Mouse (Mus musculus) kidney, embryonic 15.5 days (tissue): ENCODE measurements at regions not wholly inside any gene's neighbourhood (a gene's known extent, or its start where the extent isn't known, plus 50 kb on each side); places are given as distances from the start of the nearest gene placed in this dataset.

ENCODE experiments used
- ATAC-seq: fragments of 200-750 bp; cut with Nextera tagmentation; replicated peaks from 2 replicates; pipeline ENCODE4 v1.8.0; 2017; ENCODE audit warnings: moderate TSS enrichment; ENCODE audit not compliant: low FRiP score
- H3K27ac ChIP-seq: fragments of 300-500 bp; sonication (generic); 2 replicates; pipeline ENCODE4 v1.5.1; 2015; ENCODE audit warnings: mild to moderate bottlenecking, inconsistent platforms
- H3K27me3 ChIP-seq: fragments of 300-500 bp; sonication (generic); 2 replicates; pipeline ENCODE4 v1.6.1; 2015; ENCODE audit warnings: inconsistent platforms
- H3K36me3 ChIP-seq: fragments of 300-500 bp; sonication (generic); 2 replicates; pipeline ENCODE4 v1.6.1; 2015; ENCODE audit warnings: inconsistent platforms
- H3K4me1 ChIP-seq: fragments of 300-500 bp; sonication (generic); 2 replicates; pipeline ENCODE4 v1.6.1; 2015; ENCODE audit warnings: inconsistent platforms
- H3K4me2 ChIP-seq: fragments of 300-500 bp; sonication (generic); 2 replicates; pipeline ENCODE4 v1.6.1; 2015; ENCODE audit warnings: moderate library complexity, mild to moderate bottlenecking, inconsistent platforms
- H3K4me3 ChIP-seq: fragments of 300-500 bp; sonication (generic); replicated peaks from 2 replicates; pipeline ENCODE4 v1.5.1; 2015; ENCODE audit warnings: mild to moderate bottlenecking, inconsistent platforms
- H3K9ac ChIP-seq: fragments of 300-500 bp; sonication (generic); 2 replicates; pipeline ENCODE4 v1.6.1; 2015; ENCODE audit warnings: mild to moderate bottlenecking, inconsistent platforms
- H3K9me3 ChIP-seq: fragments of 300-500 bp; sonication (generic); replicated peaks from 2 replicates; pipeline ENCODE4 v1.6.1; 2016; ENCODE audit warnings: inconsistent platforms
- WGBS: fragments of 180-500 bp; shearing (Covaris S2); methylation state at CpG from one replicate; pipeline ENCODE4 v1.1.7; 2015; ENCODE audit warnings: mixed read lengths; 5-methylcytosine and 5-hydroxymethylcytosine counted together

DNA sequence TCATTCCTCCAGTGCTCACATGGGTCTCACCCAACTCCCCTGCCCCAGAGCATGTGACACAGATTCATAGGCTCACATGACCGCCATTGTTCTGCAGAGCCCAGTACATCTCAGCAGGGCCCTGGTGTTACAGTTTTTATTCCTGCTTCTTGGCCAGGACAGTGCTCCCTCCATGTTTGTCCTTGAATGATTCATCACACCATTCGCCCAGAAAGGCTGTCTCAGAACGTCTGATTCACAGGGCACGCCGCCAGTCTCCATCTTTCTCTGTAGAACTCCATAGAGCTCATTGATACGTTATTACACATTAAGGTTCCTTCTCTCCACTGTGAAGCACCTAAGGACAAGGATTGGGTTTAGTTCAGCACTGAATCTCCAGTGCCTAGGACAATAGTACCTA, 79.9 kb upstream of the Otud4 start:
- WGBS, result 90% methylated on average over 6 of the region's 6 CpGs
- ATAC-seq, result no peak
- no peaks in the 10 kb centered on the region for H3K27me3 ChIP-seq
- H3K4me1 ChIP-seq, result 0 out of 2 replicates have a peak, but pooled peaks cover 7% of the 10 kb centered on the region
- no peaks in the 10 kb centered on the region for H3K9me3 ChIP-seq
- no peaks in the 10 kb centered on the region for H3K36me3 ChIP-seq
- no peak overlapping the region for H3K27ac ChIP-seq
- no peak overlapping the region for H3K9ac ChIP-seq
- H3K4me2 ChIP-seq, result no peak overlapping the region
- H3K4me3 ChIP-seq, result no peak overlapping the region

DNA sequence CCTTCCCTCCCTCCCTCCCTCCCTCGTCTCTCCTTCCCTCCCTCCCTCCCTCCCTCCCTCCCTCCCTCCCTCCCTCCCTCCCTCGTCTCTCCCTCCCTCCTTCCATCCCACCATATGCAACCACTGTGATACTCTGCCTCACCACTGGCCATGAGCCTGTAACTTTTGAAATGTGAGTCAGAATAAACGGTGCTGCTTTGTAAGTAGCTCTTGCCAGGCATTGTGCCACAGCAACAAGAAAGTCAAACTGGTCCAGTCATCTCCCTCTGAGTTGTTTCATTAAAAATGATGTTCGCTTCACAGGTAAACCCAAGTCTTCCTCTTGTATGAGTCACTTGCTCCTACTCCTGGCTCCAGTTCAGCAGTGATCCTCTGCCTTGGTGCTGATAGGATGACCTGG, 85.1 kb upstream of the Otud4 start:
- Histone ChIP-seq H3K9me3 (no peaks in the 10 kb centered on the region), H3K27ac (no peak overlapping the region), H3K4me3 (no peak overlapping the region), H3K36me3 (no peaks in the 10 kb centered on the region), H3K4me1 (no peaks in the 10 kb centered on the region), H3K27me3 (no peaks in the 10 kb centered on the region), H3K9ac (no peak overlapping the region), H3K4me2 (no peak overlapping the region)
- WGBS, result 90% methylated on average over 2 of the region's 4 CpGs
- no peak for ATAC-seq

DNA sequence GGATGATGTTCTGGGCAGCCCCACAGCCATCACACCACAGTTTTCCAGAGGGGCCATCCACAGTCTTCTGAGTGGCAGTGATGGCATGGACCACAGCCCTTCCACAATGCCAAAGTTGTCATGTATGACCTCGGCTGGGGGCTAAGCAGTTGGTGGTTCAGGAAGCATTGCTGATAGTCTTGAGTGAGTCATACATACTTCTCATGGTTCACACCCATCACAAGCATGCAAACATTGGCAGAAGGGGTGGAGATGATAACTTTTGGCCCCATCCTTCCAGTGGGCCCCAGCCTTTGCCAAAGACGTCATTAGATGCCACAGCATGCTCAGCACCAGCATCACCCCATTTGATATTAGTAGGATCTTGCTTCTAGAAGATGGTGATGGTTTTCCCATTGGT, 89.3 kb upstream of the Otud4 start:
- Histone ChIP-seq H3K27me3 (no peaks in the 10 kb centered on the region), H3K27ac (no peak overlapping the region), H3K4me3 (no peak overlapping the region), H3K36me3 (no peaks in the 10 kb centered on the region), H3K9me3 (no peaks in the 10 kb centered on the region), H3K9ac (no peak overlapping the region), H3K4me2 (no peak overlapping the region), H3K4me1 (no peaks in the 10 kb centered on the region)
- no peak for ATAC-seq
- WGBS, result 92% methylated on average over 2 of the region's 2 CpGs

DNA sequence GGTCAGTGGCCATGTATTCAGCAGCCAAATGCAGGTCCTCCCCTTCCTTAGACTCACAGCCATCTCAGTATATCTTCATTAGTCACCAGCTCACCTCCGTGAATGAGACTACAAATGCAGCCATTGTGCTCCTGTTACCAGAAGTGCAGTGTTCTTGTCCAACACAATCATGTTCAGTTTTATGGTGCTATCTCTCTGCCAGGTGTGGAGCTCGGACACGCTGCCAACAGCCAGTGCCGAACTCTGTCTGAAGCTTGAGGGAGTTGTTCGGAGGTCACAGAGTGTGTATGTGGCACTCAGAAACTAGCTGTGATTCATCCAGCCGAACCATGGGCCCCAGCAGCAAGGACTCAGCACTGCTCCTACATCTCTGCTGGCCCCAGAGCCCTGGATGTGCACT, 91.3 kb upstream of the Otud4 start:
- Histone ChIP-seq H3K27ac (no peak overlapping the region), H3K9me3 (no peaks in the 10 kb centered on the region), H3K36me3 (no peaks in the 10 kb centered on the region), H3K4me1 (no peaks in the 10 kb centered on the region), H3K4me3 (no peak overlapping the region), H3K27me3 (no peaks in the 10 kb centered on the region), H3K4me2 (no peak overlapping the region), H3K9ac (no peak overlapping the region)
- WGBS, result 76% methylated on average over 6 of the region's 6 CpGs
- no peak for ATAC-seq

DNA sequence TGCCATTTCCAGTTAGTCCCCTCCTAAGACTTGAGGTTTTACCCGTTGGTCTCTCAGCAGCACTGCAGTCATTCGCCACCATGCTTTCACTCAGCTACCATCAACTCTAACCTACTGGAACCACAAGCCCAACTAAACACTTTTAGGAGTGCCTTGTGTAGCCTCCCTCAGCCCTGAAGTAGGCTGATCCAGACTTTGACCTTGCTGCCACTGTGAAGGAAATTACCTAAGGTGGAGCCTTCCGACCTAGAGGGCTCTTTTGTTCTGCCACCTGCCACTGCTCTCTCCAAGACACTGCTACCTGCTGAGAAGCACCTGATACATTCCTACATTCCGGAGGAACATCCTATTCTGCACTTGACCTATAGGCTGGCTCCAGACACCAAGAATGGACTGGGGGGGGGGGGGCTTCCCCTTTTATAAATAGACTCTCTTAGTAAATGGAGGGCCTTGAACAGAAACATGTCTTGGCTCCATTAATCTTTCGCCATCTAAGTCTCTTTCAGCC, 93.5 kb upstream of the Otud4 start:
- 93% methylated on average over 5 of the region's 5 CpGs for WGBS
- no peak overlapping the region for H3K4me2 ChIP-seq
- no peaks in the 10 kb centered on the region for H3K36me3 ChIP-seq
- no peak overlapping the region for H3K4me3 ChIP-seq
- no peaks in the 10 kb centered on the region for H3K9me3 ChIP-seq
- H3K27ac ChIP-seq, result no peak overlapping the region
- H3K27me3 ChIP-seq, result no peaks in the 10 kb centered on the region
- H3K4me1 ChIP-seq, result no peaks in the 10 kb centered on the region
- no peak overlapping the region for H3K9ac ChIP-seq
- ATAC-seq, result no peak

- no peaks in the 10 kb centered on the region for H3K27me3 ChIP-seq
- H3K4me2 ChIP-seq, result no peak overlapping the region
- H3K9me3 ChIP-seq, result no peaks in the 10 kb centered on the region
- WGBS, result 72% methylated on average over 2 of the region's 2 CpGs
- H3K36me3 ChIP-seq, result no peaks in the 10 kb centered on the region
- no peaks in the 10 kb centered on the region for H3K4me1 ChIP-seq
- ATAC-seq, result no peak
- H3K27ac ChIP-seq, result no peak overlapping the region
- no peak overlapping the region for H3K4me3 ChIP-seq
- no peak overlapping the region for H3K9ac ChIP-seq
Observed at GRCm38 (mm10) chr8:79542461-79542860, 97.0 kb upstream of the Otud4 start.

DNA sequence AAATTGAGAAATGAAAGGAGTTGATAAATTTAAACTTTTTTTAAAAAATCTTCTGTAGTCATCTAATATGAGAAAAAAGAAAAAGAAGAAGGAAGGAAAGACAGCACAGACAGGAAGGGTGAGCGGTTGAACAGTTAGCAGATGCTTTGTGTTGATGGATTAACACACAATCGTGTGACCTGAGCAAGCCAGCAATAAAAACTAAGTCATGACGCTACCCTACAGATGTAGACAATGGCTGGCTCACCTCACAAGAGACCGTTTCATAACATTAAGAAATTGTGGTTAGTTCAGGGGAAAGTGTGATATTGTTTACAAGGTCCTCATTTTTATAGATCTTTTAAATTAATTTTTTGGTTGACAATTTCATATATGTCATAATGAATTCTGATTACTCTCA, 99.4 kb upstream of the Otud4 start:
- Histone ChIP-seq H3K4me3 (no peak overlapping the region), H3K4me2 (no peak overlapping the region), H3K27me3 (no peaks in the 10 kb centered on the region), H3K9ac (no peak overlapping the region), H3K36me3 (no peaks in the 10 kb centered on the region), H3K27ac (no peak overlapping the region), H3K4me1 (no peaks in the 10 kb centered on the region), H3K9me3 (no peaks in the 10 kb centered on the region)
- no peak for ATAC-seq
- 84% methylated on average over 4 of the region's 4 CpGs for WGBS

- H3K9ac ChIP-seq, result no peak overlapping the region
- no peaks in the 10 kb centered on the region for H3K36me3 ChIP-seq
- H3K4me3 ChIP-seq, result no peak overlapping the region
- no peaks in the 10 kb centered on the region for H3K27me3 ChIP-seq
- WGBS, result 54% methylated on average over 12 of the region's 12 CpGs
- H3K27ac ChIP-seq, result no peak overlapping the region
- no peak overlapping the region for H3K4me2 ChIP-seq
- H3K9me3 ChIP-seq, result no peaks in the 10 kb centered on the region
- no peak for ATAC-seq
- H3K4me1 ChIP-seq, result no peaks in the 10 kb centered on the region
Observed at GRCm38 (mm10) chr8:79534271-79534889, 105.0 kb upstream of the Otud4 start.

- WGBS, result 30% methylated on average over 4 of the region's 4 CpGs
- no peak overlapping the region for H3K9ac ChIP-seq
- no peaks in the 10 kb centered on the region for H3K27me3 ChIP-seq
- no peak for ATAC-seq
- H3K27ac ChIP-seq, result no peak overlapping the region
- H3K9me3 ChIP-seq, result no peaks in the 10 kb centered on the region
- H3K36me3 ChIP-seq, result no peaks in the 10 kb centered on the region
- no peak overlapping the region for H3K4me3 ChIP-seq
- no peaks in the 10 kb centered on the region for H3K4me1 ChIP-seq
- H3K4me2 ChIP-seq, result no peak overlapping the region
Observed at GRCm38 (mm10) chr8:79529556-79529955, 109.9 kb upstream of the Otud4 start.

GRCm38 (mm10) chr8:79522040-79522439, 117.4 kb upstream of the Otud4 start:
- ATAC-seq, result no peak
- Histone ChIP-seq H3K9me3 (no peaks in the 10 kb centered on the region), H3K9ac (no peak overlapping the region), H3K4me3 (no peak overlapping the region), H3K27me3 (no peaks in the 10 kb centered on the region), H3K4me1 (no peaks in the 10 kb centered on the region), H3K27ac (no peak overlapping the region), H3K4me2 (no peak overlapping the region), H3K36me3 (no peaks in the 10 kb centered on the region)
- 82% methylated on average over 1 of the region's 1 CpGs for WGBS

- Histone ChIP-seq H3K9ac (no peak overlapping the region), H3K36me3 (no peaks in the 10 kb centered on the region), H3K4me2 (no peak overlapping the region), H3K27me3 (no peaks in the 10 kb centered on the region), H3K27ac (no peak overlapping the region), H3K9me3 (no peaks in the 10 kb centered on the region), H3K4me3 (no peak overlapping the region), H3K4me1 (no peaks in the 10 kb centered on the region)
- 50% methylated on average over 4 of the region's 4 CpGs for WGBS
- no peak for ATAC-seq
Observed at GRCm38 (mm10) chr8:79518966-79519365, 119.6 kb upstream of the Smad1 start.

- no peaks in the 10 kb centered on the region for H3K27me3 ChIP-seq
- 67% methylated on average over 6 of the region's 6 CpGs for WGBS
- H3K27ac ChIP-seq, result no peak overlapping the region
- no peaks in the 10 kb centered on the region for H3K9me3 ChIP-seq
- ATAC-seq, result no peak
- H3K4me3 ChIP-seq, result no peak overlapping the region
- no peaks in the 10 kb centered on the region for H3K36me3 ChIP-seq
- H3K4me1 ChIP-seq, result no peaks in the 10 kb centered on the region
- H3K9ac ChIP-seq, result no peak overlapping the region
- no peak overlapping the region for H3K4me2 ChIP-seq
Observed at GRCm38 (mm10) chr8:79515282-79515783, 116.0 kb upstream of the Smad1 start.

GRCm38 (mm10) chr8:79514655-79515278, 115.4 kb upstream of the Smad1 start:
- Histone ChIP-seq H3K27ac (no peak overlapping the region), H3K9ac (no peak overlapping the region), H3K9me3 (no peaks in the 10 kb centered on the region), H3K27me3 (no peaks in the 10 kb centered on the region), H3K4me3 (no peak overlapping the region), H3K36me3 (no peaks in the 10 kb centered on the region), H3K4me2 (no peak overlapping the region), H3K4me1 (no peaks in the 10 kb centered on the region)
- no peak for ATAC-seq
- WGBS, result 42% methylated on average over 4 of the region's 4 CpGs
